Mouse (Mus musculus): Measurements from ENCODE around the gene Slc4a4. TPM values are rescaled to one million over a fixed set of nuclear protein-coding genes. Genes with fewer than 3 reads are reported as not detected.
"Not testable (repeated sequence)": the region's sequence is repeated elsewhere in the genome, so short reads cannot be mapped to it uniquely, and the experiment has no call there.

Slc4a4 gene
- polyA plus RNA-seq, 1 experiment, result 13.1 TPM

GRCm38 (mm10) chr5:89111987-89112386 is 225.4 kb downstream of the Slc4a4 start:
- DNase-seq (ENCODE audit: low read depth, low spot score), result not testable (repeated sequence)
- 94% methylated on average over 15 of the region's 17 CpGs for WGBS

DNA sequence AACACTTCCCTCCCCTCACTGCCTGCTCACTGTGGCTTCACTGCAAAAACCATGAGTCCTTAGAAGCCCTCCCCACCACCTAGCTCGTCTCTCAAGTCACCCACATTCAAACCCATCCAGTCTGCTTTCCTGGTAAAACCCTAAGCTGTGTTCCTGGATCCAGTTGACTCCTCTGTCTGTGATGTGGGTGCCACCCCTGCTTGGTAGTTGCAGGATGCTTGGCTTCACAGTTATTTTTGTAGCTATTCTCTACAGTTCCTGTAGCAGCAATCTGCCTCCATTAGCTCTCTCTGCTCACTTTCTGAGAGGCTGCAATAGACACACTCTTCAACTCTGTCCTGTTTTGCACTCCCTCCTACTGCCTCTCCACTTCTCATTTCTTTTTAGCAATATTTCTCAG is 234.3 kb downstream of the Slc4a4 start:
- no peak for DNase-seq (ENCODE audit: low read depth, low spot score)
- WGBS, result 68% methylated on average over 1 of the region's 1 CpGs

- DNase-seq (ENCODE audit: low read depth, low spot score), result no peak
- 74% methylated on average over 9 of the region's 9 CpGs for WGBS
Measured at GRCm38 (mm10) chr5:89123270-89123903, 236.8 kb downstream of the Slc4a4 start.

GRCm38 (mm10) chr5:89128210-89128609 is 241.6 kb downstream of the Slc4a4 start:
- no peak for DNase-seq (ENCODE audit: low read depth, low spot score)
- WGBS, result 91% methylated on average over 6 of the region's 6 CpGs

GRCm38 (mm10) chr5:89135776-89136175 is 249.2 kb downstream of the Slc4a4 start:
- 70% methylated on average over 11 of the region's 11 CpGs for WGBS
- no peak for DNase-seq (ENCODE audit: low read depth, low spot score)

DNA sequence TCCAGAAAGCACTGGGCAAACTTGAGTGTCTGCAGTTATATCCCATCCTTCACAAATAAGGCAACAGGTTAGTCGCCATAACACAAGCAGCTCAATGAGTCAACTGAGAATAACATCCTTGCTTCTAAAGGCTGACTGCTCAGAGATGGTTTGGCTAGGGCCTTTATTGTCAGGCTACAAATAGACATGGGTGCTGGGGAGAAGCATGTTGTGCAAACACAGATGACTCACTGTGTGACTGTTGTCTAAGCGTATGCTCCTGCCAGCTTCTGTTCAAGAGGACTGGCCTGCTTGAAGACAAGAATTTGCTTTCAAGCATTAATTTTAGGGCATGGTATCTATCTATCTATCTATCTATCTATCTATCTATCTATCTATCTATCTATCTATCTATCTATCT is 253.5 kb downstream of the Slc4a4 start:
- WGBS, result 73% methylated on average over 2 of the region's 2 CpGs
- DNase-seq (ENCODE audit: low read depth, low spot score), result no peak

DNA sequence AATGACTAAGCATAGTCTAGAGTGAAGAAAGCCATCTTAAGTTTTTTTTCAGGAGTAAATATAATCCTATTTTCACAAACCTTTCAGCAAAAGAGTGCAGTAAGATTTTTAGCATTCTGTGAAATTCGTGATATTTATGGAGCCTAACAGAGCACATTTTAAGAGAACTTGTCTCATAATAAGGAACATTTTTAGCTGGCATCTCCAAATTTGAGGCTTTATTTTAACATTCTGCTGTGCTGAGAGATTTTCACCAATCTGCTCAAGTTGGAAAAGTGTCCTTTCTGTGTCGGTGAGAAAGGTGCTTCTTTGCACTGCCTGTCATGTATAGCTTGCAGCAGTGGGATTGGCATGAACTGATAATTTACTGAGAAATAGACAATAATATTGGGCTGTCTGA is 255.1 kb downstream of the Slc4a4 start:
- no peak for DNase-seq (ENCODE audit: low read depth, low spot score)
- 91% methylated on average over 2 of the region's 2 CpGs for WGBS

DNA sequence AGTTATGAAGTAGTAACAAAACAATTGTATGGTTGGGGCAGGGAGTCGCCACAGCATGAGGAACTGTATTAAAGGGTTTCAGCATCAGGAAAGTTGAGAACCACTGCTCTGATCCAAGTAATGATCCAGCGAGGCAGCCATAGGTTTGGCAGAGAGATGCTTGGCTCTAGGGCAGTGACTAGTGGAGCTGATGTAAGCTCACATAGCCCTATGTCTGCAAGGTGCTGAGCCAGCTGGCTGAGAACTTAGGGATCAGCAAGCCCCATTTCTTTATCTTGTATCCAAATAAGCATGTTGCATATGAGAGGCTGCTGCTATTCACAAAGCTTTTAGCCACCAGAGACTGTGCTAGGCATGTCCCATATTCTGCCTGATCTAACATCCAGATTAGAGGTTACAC is 259.7 kb downstream of the Slc4a4 start:
- 85% methylated on average over 2 of the region's 2 CpGs for WGBS
- no peak for DNase-seq (ENCODE audit: low read depth, low spot score)

DNA sequence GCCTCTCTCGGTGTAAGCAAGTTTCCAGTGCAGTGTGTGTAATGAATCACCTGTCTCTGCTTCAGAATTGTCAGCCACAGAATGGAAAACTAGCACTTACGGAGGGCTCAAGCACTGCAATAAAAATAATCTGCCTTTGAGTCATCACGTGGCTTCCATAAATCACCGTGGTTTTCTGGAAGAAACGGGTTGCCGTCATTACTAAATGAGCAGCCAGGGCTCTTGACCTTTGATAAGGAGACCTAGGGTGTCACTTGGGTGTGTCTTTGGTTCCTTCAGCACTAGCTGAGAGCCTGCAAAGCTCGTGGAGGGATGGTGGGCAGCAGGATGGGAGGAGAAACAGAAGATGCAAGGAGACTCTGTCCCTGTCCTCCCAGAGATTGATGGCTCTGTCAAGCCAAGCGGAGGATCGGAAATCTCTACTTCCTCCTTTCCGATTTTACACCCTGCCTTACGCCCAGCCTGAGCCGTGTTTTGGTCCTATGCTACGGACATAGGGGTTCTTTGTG is 260.7 kb downstream of the Slc4a4 start:
- DNase-seq (ENCODE audit: low read depth, low spot score), result peak; percentile 31
- WGBS, result 13% methylated on average over 13 of the region's 13 CpGs

DNA sequence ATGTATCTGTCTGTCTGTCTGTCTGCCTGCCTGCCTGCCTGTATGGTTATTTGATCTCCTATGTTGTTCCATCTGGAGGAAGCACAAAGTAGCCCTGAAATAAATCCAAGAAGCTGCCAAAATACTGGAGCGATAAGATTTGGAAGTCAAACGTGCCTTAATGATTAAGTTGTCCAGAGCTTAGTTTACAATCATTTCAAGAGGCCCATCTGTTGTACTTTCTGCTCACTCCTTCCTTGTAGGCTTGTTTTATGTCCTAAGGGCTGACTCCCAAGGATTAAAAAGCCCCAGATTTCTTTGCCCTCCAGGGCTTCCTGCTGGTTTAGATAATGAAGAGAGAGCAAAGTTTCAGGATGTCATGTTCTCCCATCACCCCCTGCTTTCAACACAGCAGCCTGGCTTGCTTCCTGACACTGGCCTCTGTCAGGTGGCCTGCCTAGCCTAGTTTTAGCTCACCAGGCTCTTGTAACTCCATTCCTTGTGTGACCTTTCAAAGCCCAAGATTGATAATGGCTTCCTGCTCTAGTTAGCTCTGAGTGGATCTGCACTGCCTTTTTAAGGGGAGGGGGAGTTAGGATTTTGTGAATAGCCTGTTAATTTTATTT is 262.9 kb downstream of the Slc4a4 start:
- WGBS, result 19% methylated on average over 2 of the region's 2 CpGs
- no peak for DNase-seq (ENCODE audit: low read depth, low spot score)

- DNase-seq (ENCODE audit: low read depth, low spot score), result no peak
- 49% methylated on average over 3 of the region's 3 CpGs for WGBS
Measured at GRCm38 (mm10) chr5:89151076-89151475, 264.5 kb downstream of the Slc4a4 start.

DNA sequence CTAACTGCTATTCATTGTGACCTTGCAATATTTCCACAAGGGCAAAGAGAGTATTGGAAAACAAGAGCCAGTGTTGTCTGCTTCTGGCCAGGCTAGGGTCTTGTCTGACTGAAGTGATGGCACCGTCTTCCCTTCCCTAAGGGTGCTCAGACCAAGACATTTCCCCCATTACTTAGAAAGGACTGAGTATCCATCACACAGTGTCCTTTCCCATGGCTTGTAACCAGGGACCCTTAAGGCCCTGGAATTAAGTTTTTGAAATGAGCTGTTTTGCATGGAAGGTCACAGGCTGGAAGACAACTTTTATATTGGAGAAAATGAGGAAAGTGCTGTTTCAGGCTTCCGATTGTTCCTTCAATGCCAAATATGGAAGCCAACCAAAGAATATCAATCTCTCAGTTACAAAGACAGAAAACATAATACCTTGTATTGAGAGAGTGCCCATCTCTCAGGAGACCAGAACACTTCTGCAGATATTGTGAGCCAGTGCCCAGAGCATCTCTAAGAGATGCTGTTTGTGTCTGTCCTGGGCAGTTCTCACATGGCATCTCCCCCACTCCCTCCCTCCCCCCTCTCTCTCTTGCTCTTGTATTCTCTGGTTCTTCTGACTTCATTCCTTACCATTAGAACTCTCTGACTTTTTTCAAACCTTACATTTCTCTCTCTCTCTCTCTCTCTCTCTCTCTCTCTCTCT is 284.6 kb downstream of the Slc4a4 start:
- WGBS, result 89% methylated on average over 2 of the region's 2 CpGs

GRCm38 (mm10) chr5:89190063-89190462 is 303.4 kb downstream of the Slc4a4 start:
- 77% methylated on average over 3 of the region's 3 CpGs for WGBS
- DNase-seq (ENCODE audit: low read depth, low spot score), result no peak

More for the DNA sequence above, 284.6 kb downstream of the Slc4a4 start:
- DNase-seq (ENCODE audit: low read depth, low spot score), result no peak

DNA sequence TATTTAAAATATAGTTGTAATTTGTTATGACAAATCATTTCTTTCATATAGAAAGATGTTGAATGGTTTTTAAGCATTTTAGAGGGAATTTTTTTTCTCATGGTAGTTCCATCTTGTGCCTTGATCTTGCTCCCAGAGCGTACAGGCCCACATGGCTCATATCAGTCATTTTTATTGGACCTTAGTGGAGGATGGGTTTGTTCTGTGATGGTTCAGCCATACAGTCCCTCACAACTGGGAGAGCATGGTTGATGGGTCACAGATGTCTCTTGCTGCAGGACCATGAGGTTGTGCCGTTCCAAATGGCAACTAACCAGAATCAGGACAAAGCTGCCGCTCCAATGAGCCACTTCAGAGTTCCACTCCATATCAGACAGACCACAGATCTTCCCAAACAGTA is 308.0 kb downstream of the Slc4a4 start:
- WGBS, result 85% methylated on average over 3 of the region's 3 CpGs
- no peak for DNase-seq (ENCODE audit: low read depth, low spot score)

GRCm38 (mm10) chr5:89198501-89198900 is 311.9 kb downstream of the Slc4a4 start:
- WGBS, result 61% methylated on average over 2 of the region's 2 CpGs

GRCm38 (mm10) chr5:89209973-89210703 is 323.5 kb downstream of the Slc4a4 start:
- WGBS, result 58% methylated on average over 7 of the region's 7 CpGs
- DNase-seq (ENCODE audit: low read depth, low spot score), result no peak

More at GRCm38 (mm10) chr5:89198501-89198900, 311.9 kb downstream of the Slc4a4 start:
- DNase-seq (ENCODE audit: low read depth, low spot score), result no peak

DNA sequence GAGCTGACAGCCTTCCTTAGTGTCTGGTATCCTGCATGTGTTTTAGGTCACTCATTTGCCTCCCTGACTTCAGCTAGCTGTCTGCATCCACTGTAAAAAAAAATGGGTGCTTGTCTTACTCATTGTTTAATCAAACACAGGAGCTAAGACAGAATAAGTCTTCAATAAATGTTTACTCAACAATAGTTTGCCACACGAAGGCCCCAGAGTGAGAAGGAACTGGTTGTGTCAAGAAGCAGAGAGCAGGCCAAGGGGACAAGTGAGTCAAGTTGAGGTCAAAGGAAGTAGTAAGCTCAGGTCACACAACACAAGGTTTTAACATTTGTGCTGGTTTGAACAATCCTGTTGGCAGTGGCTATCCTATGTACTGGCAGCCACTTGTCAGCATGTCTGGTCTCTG is 324.4 kb downstream of the Slc4a4 start:
- 8% methylated on average over 1 of the region's 1 CpGs for whole genome bisulfite sequencing
- no peak for DNase-seq (ENCODE audit: low read depth, low spot score)

DNA sequence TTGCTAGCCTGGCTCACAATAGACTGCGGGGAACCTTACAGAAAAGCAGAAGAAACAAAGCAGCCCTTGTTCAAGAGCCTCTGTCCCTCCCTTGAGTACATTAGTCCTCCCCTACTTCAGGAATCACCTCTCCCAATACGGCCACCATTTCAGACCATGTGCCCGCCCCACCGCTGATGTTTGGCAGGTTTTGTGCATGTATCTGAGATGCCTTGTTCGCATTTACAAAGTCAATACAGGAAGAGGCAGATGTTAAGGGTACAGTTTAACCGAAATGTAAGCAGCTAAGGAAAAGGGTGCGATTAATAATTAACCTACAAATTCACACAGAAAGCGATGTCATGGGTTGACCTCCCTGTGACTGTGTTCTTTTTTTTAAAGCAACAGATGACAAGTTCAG is 331.6 kb downstream of the Slc4a4 start:
- 36% methylated on average over 8 of the region's 8 CpGs for WGBS
- DNase-seq (ENCODE audit: low read depth, low spot score), result peak; percentile 35

DNA sequence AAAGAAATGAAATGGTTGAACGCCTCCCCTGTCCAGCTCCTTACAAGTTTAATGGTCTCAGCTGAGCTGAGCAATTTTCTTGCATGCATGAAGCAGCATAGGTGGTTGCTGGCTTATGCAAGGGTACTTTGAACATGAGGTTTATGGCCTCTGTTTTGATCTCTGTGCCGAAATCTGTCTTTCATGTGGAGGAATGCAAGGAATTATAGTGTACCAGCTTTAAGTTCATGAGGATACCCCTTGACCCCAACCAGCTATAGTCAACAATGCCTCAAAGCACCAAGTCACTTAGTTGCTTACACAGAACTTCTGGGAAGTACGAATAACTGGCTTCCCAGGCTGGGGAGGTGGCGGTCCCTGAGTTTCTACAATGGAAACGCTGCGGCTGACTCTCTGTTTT is 332.1 kb downstream of the Slc4a4 start:
- DNase-seq (ENCODE audit: low read depth, low spot score), result peak; percentile 36
- WGBS, result 25% methylated on average over 6 of the region's 6 CpGs

DNA sequence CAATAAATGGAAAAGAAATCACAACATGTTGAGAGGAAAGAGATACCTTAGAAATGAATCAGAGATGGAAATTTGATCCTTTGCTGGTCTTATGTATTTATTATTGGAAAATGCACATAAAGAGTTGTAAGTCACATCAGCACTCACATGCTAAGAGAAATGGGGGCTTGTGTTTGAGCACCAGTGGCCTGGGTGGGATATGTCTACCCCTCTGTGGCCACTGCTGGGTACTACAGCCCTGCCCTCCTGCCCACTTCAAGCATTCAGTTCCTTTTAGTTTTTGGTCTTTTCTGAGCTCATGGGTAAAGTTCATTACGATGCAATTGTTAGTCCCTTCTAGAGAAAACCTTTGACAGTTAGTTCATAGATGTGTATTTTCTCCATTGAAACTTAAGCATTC is 335.0 kb downstream of the Slc4a4 start:
- WGBS, result 65% methylated on average over 1 of the region's 1 CpGs
- no peak for DNase-seq (ENCODE audit: low read depth, low spot score)

Measured in large intestine, adult 2 months (tissue).